Mouse (Mus musculus) lung, adult 10 weeks (tissue): ENCODE measurements around the gene Pdcd11. TPM values are rescaled to one million over a fixed set of nuclear protein-coding genes. Genes with fewer than 3 reads are reported as not detected.

Source experiments
- polyA plus RNA-seq: library from polyadenylated mRNA; stranded (reverse); fragments of 350-450 nt; fragmentation: Illumina TruSeq; extraction: RNeasy Lipid Tissue Mini Kit (QIAGEN cat#74804); gene quantifications from one replicate; pipeline ENCODE4 v1.2.3, GENCODE M21; 2014; ENCODE audit warnings: low read depth, low replicate concordance; ENCODE audit not compliant: insufficient read depth

Pdcd11 gene
- 6.2 TPM for polyA plus RNA-seq

GRCm38 (mm10) chr19:47090550-47091156 lies at the start of gene Pdcd11, which contains the start of gene Usmg5:
TSS of gene Pdcd11 (plus strand) at chr19:47090768.
TSS of gene Usmg5 (minus strand) at chr19:47090647.

GRCm38 (mm10) chr19:47050271-47051032 lies 40.1 kb upstream of the Pdcd11 start, which contains the start of gene Pcgf6:
TSS of gene Pcgf6 (minus strand) at chr19:47050906.

GRCm38 (mm10) chr19:47067096-47067882 lies 23.3 kb upstream of the Pdcd11 start, which contains the start of gene Taf5:
TSS of gene Taf5 (plus strand) at chr19:47067746.

DNA sequence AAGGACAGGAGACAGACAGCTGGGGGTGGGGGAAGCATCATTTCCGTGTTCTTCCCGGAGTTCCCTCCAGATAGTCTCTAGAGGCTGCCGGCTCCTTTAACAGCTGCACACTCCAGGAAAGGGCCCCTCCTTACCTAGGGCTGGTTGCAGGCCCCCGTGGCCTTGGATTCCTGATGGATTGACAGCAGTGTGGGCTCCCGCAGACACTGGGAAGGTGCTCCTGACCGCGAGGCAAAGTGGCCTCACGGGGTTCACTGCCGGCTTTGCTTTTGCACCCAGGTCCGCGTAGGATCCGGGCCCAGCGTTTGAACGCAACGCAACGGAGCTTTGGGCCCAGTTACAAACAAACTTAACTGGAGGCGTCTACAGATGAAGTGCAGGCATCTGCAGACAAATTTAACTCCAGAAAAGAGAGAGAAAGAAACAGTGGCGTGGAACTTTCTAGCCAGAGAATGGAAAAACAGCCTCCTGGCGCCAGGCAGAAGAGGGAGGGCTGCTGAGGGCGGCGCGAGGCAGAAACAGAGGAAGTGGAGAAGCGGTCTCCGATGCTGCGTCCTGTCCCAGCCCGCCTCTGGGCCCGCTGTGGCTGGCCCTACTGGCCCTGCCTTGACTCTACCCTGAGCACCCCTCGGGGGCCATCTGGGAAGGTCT lies 47.3 kb downstream of the Pdcd11 start, which contains the start of gene Calhm2:
Calhm2 (minus strand) TSS at position 524 of the 651 bp plus-strand sequence.

DNA sequence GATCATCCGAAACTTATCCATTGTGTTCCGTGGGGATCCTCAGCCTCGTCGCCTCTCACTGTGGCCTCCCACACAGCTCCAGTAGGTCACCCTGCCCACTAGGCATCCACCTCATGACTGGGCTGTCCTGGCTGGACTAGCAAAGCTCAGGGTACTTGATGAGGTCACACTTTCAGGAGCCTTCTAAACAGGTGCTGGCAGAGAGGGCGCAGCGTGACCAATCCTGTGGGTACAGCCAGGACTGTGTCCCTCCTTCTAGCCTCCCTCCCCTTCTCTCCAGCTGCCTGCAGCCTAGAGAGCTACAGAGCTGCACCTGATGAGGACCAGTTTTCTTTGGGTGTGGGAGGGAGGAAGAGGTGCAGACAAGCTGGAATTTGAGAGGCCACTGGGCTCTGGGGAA lies 53.6 kb downstream of the Pdcd11 start, which contains the start of gene Calhm1:
Calhm1 (minus strand) TSS at position 101 of the 400 bp plus-strand sequence.

DNA sequence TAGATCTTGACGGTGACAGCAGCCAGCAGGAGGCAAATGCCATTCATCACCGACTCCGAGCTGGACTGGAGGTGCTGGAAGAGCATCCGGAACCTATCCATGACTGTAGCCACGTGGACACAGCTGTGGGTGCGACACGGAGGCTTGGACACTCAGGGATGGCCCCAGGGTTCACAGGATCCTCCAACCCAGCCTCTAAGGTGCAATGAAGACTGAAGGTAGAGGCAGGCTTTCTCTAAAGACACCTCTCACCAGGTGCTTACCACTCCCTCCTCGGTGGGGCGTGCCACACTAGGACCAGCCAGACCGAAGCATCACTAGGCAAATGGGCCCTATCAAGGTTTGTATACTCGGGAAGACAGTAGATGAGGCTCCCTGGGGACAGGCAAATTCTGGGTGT lies 67.1 kb downstream of the Pdcd11 start, which contains the start of gene Calhm3:
Calhm3 (minus strand) TSS at position 101 of the 400 bp plus-strand sequence.

DNA sequence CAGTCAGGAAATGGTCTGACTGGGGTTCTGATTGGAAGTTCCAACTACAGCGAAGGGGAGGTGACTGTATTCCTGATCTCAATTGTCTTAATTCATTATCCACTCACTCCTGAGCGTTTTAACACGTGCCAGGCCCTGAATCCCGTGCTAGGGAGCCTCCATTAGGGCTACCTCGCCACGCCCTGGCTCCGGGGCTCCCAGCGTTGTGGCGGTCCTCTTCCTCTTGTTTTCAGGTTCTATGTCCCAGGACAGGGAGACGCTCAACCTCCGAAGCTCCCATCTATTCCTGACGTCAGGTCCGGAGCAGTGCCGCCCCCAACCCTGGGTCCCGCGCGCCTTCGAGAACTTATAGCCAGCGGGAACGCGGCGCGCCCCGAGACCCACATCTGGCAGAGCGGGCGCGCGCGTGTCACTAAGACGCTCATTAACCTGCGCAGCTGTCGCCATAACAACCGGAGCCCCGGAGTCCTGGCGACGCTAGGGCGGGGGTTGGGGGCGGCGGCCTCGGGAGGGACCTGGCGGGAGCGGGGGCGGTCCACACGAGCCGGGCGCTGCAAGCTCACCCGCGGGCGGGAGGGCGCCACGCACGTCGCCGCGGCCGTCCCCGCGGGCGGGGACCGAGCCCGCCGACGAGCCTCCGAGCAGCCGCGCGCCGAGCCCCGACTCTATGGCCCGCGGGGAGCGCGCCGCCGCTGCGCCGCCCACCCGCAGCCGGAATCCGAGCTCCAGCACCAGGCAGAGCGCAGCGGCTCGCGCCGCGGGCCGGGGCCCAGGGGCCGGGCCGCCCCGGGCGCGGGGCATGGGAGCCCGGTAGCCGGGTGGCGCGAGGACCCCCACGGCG lies 88.1 kb downstream of the Pdcd11 start, which contains the start of gene Neurl1a:
Neurl1a (plus strand) TSS at position 390 of the 841 bp plus-strand sequence.

Other genes with a start within 250 kb of the Pdcd11 start
- not detected for gene Ina, start 76.1 kb upstream of the Pdcd11 start, polyA plus RNA-seq
- gene Nt5c2, start 75.6 kb upstream of the Pdcd11 start, polyA plus RNA-seq = 15.5 TPM
- gene Pcgf6, start 39.9 kb upstream of the Pdcd11 start, polyA plus RNA-seq = 3.4 TPM
- 2.9 TPM for gene Taf5, start 23.0 kb upstream of the Pdcd11 start, polyA plus RNA-seq
- gene Usmg5, start 121 bp upstream of the Pdcd11 start, polyA plus RNA-seq = 580 TPM
- gene Calhm2, start 47.5 kb downstream of the Pdcd11 start, polyA plus RNA-seq = 10.3 TPM
- not detected for gene Calhm1, start 53.5 kb downstream of the Pdcd11 start, polyA plus RNA-seq
- gene Calhm3, start 67.0 kb downstream of the Pdcd11 start, polyA plus RNA-seq = not detected
- 2.0 TPM for gene Neurl1a, start 88.1 kb downstream of the Pdcd11 start, polyA plus RNA-seq